22 mouse cellular contexts compared by ENCODE assay signal in genomic region chr9:50822216-50822615, GRCm38 (mm10).
"Had no signal": no experiment of that assay in that cellular context is flagged by ENCODE, and none has a peak within 500 bp of the region (broad histone marks: within the 10 kb centered on the region; RNA-seq: fewer than 3 reads in every experiment).

No protein-coding gene starts in this region.

- H3K27ac ChIP-seq: intestine, embryonic 15.5 days; limb, embryonic 10.5 days; limb, embryonic 13.5 days; midbrain, embryonic 10.5 days; midbrain, embryonic 13.5 days; neural tube, embryonic 13.5 days; stomach, postnatal 0 days had no signal

- H3K4me3 ChIP-seq: intestine, embryonic 15.5 days; limb, embryonic 10.5 days; limb, embryonic 13.5 days; megakaryocyte, embryonic 14.5 days; midbrain, embryonic 10.5 days; midbrain, embryonic 13.5 days; myocyte; neural tube, embryonic 13.5 days had no signal

- H3K4me2 ChIP-seq: intestine, embryonic 15.5 days; limb, embryonic 13.5 days; lung, embryonic 14.5 days; midbrain, embryonic 13.5 days; neural tube, embryonic 13.5 days had no signal

- H3K9ac ChIP-seq: intestine, embryonic 15.5 days; limb, embryonic 13.5 days; lung, embryonic 14.5 days; midbrain, embryonic 13.5 days; neural tube, embryonic 13.5 days had no signal

- H3K9me3 ChIP-seq: intestine, embryonic 15.5 days; limb, embryonic 10.5 days; limb, embryonic 13.5 days; megakaryocyte, embryonic 14.5 days; midbrain, embryonic 10.5 days; midbrain, embryonic 13.5 days; neural tube, embryonic 13.5 days had no signal

- H3K27me3 ChIP-seq: intestine, embryonic 15.5 days; limb, embryonic 13.5 days; megakaryocyte, embryonic 14.5 days; midbrain, embryonic 13.5 days; neural tube, embryonic 13.5 days had no signal

- ATAC-seq: intestine, embryonic 15.5 days; lung, postnatal 0 days; midbrain, embryonic 13.5 days; midbrain, embryonic 16.5 days had no signal

- H3K4me1 ChIP-seq: intestine, embryonic 15.5 days; limb, embryonic 10.5 days; limb, embryonic 13.5 days; midbrain, embryonic 10.5 days; midbrain, embryonic 13.5 days; neural tube, embryonic 13.5 days had no signal

- DNase-seq: kidney, adult 11 months; kidney, adult 8-10 months; kidney, postnatal 14 days; kidney, postnatal 4 days; layer of hippocampus, adult 9-11 months; lung, embryonic 14.5 days; lung, postnatal 36 days; retina, postnatal 1 day; thymus, adult 2 months; thymus, postnatal 14 days; thymus, postnatal 4 days had no signal
